Mouse (Mus musculus): ENCODE data around the gene Lpcat4.
"Not testable (repeated sequence)": the region's sequence is repeated elsewhere in the genome, so short reads cannot be mapped to it uniquely, and the experiment has no call there.

Gene Lpcat4

DNA sequence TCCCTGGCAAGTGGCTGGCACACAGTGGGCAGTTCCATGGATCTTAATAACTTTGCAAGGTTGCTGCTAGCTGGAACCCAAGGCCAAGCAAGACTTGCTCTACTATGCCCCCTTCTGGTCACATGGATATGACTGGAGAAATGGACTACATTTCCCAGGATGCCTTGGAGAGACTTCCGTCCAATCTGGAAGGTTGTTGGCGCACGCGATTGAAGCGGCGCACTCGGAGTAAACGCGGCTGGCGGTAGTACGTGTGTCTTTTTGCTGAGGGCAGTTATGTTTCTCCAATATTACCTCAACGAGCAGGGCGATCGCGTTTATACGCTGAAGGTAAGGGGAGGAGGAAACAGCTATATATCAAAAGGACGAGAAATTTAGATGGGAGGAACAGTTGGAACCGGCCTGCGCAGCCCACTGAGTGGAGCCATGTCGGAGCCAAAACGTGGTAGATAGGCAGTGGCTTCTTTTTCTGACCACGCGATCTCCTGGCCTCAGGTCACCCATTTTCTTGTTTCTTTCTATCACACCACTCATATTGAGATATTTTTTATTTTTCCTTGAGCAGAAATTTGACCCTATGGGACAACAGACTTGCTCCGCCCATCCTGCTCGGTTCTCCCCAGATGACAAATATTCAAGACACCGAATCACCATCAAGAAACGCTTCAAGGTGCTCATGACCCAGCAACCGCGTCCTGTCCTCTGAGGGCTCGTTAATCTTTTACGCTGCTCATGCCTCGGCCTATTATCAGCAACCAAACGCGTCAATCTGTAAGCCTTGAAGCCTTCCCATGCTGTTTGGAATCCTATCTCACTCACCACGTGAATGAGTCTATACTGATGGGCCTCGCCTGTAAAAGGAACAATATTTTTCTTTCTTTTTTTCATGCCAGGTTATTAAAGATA, 22.7 kb downstream of the Lpcat4 start, which contains the start of gene Nop10:
Gene Nop10 (plus strand): TSS at position 179 of the 906 bp plus-strand sequence.
- in situ Hi-C loops (cut with MboI), result no loop called here

DNA sequence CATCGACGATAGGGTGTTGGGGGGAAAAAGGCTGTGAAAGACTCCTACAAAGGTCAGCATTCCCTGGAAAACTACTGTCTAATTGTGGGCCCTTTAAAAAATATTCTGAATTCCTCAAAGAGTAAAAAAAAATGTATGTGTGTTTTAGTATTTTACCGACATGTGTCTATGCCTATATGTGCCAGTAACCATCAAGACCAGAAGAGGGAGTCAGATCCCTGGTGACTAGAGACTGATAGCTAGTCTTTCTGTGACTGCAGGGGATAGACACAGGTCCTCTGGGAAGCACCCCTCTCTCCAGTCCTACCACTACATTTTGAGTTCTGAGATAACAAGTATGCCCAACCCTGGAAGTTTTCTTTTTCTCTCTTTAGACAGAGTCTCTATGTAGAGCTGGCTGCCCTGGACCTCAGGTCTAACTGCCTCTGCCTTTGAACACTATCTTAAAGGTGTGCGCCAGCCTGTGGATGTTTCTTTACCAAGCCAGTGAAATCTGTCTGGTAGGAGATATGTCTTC, 23.6 kb downstream of the Lpcat4 start:
- in situ Hi-C loops (cut with MboI), result no loop called here

DNA sequence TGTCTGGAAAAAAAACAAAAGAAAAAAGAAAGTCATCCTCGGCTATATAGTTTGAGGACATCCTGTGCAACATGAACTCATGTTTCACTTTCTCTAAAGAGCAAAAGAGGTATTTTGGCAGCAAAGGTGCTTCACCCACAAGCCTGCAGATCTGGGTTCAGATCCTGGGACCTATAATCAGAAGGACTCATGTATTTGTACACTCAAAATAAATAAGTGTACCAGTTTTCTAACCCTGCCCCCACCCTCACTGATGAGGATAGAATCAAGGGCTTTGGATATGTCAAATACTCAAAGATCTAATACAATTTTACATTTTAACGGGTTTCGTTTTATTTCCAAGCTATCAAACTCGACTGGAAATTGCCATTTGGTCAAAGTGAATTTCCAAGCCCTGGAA, 25.1 kb downstream of the Lpcat4 start:
- in situ Hi-C loops (cut with MboI), result no loop called here

DNA sequence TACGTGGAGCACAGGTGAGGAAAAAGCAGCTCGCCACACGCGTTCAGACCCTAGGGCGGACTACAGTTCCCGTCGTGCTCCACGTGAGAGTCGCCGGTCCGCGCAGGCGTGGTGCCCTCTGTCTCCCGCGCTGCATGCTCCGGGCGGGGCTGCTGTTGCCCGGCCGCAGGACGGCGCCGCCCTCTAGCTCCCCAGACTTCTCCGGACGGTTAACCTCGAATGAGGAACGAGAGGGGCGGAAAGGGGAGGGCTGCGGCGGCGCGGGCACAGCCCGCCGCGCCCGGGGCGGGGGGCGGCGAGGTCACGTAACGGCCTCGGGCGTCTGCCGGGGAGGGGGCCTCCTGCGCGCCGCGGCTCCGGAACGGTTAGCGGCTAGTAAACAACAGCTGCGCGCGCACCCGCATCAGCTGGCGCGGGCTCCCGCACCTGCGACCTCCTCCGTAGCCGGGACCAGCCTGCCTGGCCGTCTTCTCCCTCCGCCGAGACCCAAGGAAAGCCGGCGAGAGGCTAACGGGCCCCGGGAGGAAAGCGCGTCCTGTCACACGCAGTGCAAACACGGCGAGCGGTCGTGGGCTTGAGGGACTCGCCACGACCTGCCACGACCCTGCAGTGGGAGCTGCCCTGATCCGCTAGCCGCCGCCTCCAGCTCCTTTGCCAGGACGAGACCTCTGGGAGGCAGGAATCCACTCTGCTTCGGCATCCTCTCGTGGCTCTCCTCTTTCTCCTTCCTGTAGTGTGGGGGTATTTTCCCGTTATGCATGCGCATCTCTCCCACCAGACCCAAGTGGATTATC, 26.4 kb downstream of the Lpcat4 start, which contains the start of gene Slc12a6:
Gene Slc12a6 (plus strand): TSS at position 378 of the 794 bp plus-strand sequence.
- in situ Hi-C loops (cut with MboI), result no loop called here

DNA sequence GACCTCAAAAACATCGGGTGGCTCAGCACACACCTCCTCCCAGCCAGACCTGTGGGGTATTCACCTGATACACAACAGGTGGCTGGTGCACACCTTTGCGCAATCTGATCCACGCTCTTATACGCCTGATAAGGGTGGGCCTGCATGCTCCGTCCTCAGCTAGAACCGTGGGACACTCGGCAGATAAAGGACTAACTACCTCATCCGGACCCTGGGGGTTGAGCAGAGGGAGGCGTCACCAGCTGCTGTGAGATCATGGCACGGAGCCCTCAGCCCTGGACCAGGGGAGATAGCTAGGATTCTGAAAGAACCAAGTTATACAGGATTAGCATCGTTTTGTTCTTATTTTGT, 26.9 kb downstream of the Lpcat4 start, which contains the start of gene Gm21985:
Gene Gm21985 (plus strand): TSS at position 73 of the 351 bp plus-strand sequence.
- in situ Hi-C loops (cut with MboI), result no loop called here

DNA sequence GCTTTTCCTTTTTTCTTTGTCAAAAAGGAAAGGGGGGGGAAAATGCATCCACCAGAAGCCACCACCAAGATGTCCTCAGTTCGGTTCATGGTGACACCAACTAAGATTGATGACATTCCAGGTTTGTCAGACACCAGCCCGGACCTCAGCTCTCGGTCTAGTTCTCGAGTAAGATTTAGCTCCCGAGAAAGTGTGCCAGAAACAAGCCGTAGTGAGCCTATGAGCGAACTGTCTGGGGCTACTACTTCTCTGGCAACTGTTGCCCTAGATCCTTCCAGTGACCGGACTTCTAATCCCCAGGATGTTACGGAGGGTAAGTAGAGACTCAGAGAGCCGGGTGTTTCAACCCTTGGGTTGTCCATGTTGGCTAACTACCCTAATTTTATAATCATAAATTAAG, 27.5 kb downstream of the Lpcat4 start:
- in situ Hi-C loops (cut with MboI), result no loop called here

DNA sequence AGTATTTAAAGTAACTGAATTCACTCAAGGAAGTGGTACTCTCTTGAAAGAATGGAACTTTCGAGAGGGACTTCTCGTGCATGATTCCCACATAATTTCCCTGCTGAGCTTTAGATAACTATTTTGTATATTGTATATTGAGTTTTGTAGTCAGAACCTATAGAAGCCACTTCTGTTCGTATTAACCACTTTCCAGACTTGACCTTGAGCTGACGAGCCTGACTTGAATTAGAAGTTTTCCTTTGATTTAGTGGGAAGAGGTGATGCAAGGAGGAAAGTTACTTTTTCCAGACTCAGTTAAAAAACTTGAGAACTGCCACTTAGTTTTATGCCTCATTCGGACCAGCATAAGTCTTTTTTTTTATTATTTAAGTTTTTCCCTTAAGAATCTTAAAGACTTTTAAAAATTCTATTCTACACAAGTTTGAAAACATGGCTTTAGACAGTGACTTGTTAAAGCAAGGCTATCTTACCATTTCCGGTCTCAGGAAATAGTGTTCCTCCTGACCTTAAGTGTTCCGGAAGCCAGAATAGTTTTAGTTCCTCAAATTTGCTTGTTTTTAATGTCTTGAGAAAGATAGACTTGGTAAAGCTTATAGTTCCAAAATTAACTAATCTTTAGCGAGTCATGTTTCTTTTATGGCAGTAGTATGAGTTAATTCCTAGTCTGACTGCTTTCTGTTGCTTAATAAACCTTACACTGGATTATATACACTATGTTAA, 28.4 kb downstream of the Lpcat4 start:
- in situ Hi-C loops (cut with MboI), result no loop called here

DNA sequence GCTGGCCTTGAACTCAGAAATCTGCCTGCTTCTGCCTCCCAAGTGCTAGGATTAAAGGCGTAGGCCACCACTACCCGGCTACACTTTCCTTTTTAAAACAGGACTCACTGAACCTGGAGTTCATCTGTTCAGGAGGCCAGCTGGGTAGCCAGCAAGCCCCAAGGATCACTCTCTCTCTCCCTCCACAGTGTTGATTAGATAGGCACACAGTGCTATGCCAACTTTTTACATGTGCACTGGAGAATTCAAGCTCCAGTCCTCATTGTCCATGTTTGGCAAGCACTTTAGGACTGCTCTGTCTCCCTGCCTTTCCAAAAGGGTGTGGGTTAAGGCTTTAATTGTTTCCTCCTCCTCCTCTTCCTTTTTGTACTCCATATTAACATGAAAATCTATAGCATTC, 30.7 kb downstream of the Lpcat4 start:
- in situ Hi-C loops (cut with MboI), result no loop called here

DNA sequence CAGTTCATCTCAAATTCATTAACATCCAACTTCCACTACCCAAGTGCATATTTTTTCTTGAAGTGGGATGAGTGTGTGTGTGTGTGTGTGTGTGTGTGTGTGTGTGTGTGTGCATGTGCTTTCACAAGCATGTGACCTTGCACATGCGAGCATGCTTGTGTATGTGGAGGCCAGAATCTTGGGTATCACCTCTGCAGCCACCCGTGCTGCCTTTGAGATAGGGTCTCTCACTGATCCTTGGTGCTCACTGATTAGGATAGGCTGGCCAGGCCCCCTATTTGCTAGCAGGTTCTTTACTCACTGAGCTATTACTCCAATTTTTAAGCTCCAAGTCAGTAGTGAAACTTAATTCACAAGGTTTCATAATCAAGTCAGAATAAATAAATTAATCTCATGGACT, 33.6 kb downstream of the Lpcat4 start:
- in situ Hi-C loops (cut with MboI), result no loop called here

DNA sequence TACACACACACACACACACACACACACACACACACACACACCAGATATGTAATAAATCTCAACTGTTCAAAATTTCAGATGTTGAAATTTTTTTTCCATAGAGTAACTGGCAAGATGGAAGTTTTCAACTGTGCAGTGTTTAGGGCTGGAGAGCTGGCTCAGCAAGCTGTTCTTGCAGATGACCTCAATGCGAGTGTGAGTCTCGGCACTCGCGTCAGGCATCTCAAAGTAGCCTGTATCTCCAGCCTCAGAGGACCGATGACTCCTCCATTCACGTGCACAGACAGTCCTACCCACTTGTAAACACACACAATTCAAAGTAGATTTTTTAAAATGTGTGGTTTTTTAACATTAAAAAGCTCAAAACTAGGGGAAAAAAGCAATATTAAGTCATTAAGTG, 34.2 kb downstream of the Lpcat4 start:
- in situ Hi-C loops (cut with MboI), result no loop called here

DNA sequence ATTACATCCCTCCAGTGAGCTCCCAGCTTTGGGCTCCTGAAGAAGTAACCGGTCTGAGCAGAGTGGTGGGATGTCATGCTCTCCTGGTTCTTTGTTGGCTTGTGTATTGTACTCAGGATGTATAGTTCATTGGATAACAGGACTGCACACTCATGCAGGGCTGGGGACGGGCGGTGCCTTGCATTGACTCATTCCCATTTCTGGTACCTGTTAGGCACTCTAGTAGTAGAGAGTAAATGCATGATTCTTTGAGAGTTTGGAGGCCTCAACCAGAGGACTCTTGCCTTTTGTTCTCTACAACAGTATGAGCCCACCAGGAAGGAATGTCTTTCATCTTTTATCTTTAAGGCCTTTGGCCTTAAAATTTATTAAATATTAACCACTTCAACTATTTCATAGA, 37.6 kb downstream of the Lpcat4 start:
- in situ Hi-C loops (cut with MboI), result no loop called here

DNA sequence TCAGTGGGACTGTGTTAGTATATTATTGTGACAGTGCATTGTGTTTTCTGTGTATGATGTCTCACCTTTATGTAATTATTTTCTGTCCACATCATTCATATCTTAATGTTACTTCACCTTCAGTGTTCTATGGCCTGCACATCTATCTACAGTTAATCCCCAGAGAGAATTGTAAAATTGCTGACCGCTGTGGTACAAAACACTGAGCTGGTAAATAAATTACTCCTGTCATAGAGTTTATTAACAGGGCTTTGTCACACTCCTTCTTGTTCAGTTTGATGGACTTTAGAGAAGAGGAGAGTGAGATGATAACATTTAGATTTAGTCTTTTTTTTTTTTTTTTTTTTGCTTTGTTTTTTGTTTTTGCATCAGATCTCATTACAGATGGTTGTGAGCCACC, 43.6 kb downstream of the Lpcat4 start:
- in situ Hi-C loops (cut with MboI), result no loop called here

DNA sequence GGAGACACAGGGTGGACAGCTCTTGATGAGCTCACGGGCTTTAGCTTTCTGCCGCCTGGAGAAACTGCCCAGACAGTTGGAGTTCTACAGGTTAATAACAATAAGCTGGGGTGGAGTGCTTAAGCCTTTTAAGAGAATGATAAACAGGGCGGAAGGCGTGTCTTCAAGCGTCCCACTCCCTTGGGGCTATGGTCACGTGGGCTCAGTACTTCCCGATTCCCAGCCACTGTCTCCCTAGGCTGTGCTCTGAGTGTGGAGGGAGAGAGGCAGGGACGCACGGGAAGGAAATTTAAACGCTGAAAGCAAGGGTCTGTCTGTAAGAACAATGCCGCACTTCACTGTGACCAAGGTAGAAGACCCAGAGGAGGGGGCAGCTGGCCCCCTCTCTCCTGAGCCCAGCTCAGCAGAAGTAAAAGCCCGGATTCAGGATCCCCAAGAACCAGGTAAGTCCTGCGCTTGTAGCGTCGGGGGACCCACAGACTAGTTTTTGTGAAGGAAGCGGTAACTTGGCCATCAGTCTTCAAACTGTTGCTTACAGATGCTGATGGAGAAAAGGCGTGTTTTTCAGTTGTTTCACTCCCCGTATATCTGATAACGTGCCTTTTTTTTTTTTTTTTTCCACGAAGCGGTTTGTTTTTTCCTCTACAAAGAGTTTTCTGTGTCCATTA, 45.2 kb downstream of the Lpcat4 start:
- in situ Hi-C loops (cut with MboI), result no loop called here

DNA sequence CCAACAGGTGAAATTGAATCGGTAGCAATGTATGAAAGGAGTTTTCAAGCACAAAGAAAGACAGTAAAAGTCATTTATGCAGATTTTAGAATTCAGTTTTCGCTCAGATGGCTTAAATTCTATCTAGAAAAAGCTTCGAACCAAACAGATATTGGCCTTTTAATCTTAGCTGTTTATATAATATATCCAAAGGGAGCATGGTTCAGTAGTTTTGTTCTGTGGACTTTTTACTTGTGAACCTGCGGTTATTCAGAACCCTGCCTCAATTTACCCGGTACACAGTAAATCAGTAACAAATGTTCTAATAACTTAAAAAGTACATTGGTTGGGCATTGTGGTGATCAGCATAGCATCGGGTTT, 45.7 kb downstream of the Lpcat4 start:
- in situ Hi-C loops (cut with MboI), result no loop called here

DNA sequence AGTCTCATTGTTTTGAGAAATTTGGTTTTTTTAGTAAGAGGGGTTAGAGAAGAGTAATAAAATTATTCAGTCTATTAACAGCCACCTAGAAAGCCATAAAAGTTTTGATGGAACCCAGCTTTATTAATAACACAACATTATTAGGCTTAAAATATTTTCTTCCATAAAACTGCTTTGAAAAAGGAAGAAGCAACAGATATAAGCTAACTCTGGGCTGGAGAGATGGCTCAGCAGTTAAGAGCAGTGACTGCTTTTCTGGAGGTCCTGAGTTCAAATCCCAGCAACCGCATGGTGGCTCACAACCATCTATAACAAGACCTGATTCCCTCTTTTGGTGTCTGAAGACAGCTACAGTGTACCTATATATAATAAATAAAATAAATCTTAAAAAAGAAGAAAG, 46.8 kb downstream of the Lpcat4 start:
- in situ Hi-C loops (cut with MboI), result not testable (repeated sequence)

DNA sequence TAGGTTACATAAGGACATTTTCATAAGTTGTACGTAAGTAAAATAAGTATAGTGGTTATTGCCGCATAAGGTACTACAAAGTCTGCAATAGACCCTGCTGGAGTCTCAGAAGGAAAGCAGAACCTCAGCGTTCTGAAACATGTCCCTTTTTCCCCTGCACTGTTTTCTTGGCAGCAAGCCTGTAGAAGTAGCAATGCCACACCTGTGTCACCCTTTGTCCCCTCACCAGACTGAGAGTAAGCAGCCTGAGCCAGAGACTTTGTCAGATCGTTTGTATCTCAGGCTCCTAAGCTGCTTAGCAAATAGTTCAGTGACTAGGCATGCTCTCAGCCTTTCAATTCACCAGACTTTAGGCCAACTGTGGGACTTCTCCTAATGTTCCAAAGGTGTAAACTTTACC, 47.8 kb downstream of the Lpcat4 start:
- in situ Hi-C loops (cut with MboI), result no loop called here

DNA sequence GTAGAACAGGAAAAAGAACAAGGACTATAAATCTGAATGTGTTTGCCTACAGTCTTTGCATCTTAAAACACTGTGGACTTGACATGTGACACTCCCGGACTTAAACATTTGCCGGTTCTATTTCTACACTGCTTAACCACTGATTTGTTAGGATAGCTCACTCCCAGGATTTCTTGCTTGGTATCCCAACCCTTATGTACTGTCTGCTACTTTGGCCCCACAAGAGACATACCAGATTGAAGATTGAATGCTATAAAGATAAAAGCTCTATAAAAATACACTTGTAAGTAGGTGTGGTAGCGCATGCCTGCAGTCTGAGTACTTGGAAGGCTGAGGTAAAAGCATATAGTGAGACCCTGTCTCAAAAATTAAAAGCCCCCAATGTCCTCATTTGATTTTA, 50.2 kb downstream of the Lpcat4 start:
- in situ Hi-C loops (cut with MboI), result no loop called here

DNA sequence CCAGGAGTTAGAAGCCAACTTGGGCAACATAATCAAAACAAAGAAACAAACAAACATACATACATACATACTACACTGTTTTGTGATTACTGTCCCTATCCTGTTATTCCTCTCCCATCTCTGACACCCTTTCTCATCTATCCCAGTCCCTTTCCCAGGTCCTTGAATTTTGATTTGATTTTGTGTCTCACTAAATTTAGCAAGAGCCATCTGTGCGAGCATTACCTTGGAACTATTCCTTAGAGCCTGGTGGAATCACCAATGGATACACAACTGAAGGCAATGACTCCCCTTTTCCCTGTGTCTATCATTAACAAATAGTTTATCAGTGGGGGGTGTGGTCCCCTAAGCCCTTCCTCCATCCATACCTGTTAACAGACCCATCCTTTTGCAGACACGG, 53.6 kb downstream of the Lpcat4 start:
- in situ Hi-C loops (cut with MboI), result no loop called here

DNA sequence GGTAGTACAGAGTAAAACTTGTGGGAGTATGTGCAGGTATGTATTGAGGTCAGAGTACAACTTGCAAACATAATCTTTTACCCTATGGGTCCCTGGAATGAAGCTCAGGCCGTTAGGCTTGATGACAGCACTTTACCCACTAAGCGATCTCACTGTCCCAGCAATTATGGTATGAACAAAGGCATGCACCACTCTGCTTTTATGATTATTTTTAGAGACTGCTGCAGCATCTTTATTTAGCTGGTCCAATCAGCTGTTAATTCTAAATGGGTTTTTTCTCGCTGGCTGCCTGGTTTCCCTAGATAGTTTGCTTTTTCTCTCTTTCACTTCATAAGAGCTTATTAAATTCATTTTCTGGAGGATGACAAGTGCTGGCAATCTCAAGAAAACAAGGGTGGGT, 56.9 kb downstream of the Lpcat4 start:
- in situ Hi-C loops (cut with MboI), result no loop called here
